Mouse (Mus musculus) midbrain, embryonic 16.5 days (tissue): ENCODE data around the gene Slc22a16. TPM values are rescaled to one million over a fixed set of nuclear protein-coding genes. Genes with fewer than 3 reads are reported as not detected.
"Not testable (repeated sequence)": the region's sequence is repeated elsewhere in the genome, so short reads cannot be mapped to it uniquely, and the experiment has no call there.

Source experiments
- ATAC-seq: fragments of 200-750 bp; cut with Nextera tagmentation; 2 replicates; pipeline ENCODE4 v1.8.0; 2017; ENCODE audit warnings: moderate TSS enrichment
- H3K27ac ChIP-seq: fragments of 300-500 bp; sonication (generic); 2 replicates; pipeline ENCODE4 v1.5.1; 2014; ENCODE audit warnings: mild to moderate bottlenecking, low read length, mixed read lengths
- H3K27me3 ChIP-seq: fragments of 300-500 bp; sonication (generic); 2 replicates; pipeline ENCODE4 v1.6.1; 2014; ENCODE audit warnings: low read depth, low read length, mixed read lengths; ENCODE audit not compliant: control insufficient read depth, insufficient read depth
- H3K36me3 ChIP-seq: fragments of 300-500 bp; sonication (generic); 2 replicates; pipeline ENCODE4 v1.6.1; 2014; ENCODE audit warnings: mild to moderate bottlenecking, low read length, moderate library complexity, mixed read lengths; ENCODE audit not compliant: control insufficient read depth, insufficient read depth
- H3K4me1 ChIP-seq: fragments of 300-500 bp; sonication (generic); 2 replicates; pipeline ENCODE4 v1.6.1; 2014; ENCODE audit warnings: mild to moderate bottlenecking, low read length, mixed read lengths; ENCODE audit not compliant: control insufficient read depth, insufficient read depth
- H3K4me2 ChIP-seq: fragments of 300-500 bp; sonication (generic); 2 replicates; pipeline ENCODE4 v1.6.1; 2014; ENCODE audit warnings: mild to moderate bottlenecking, low read length, mixed read lengths
- H3K4me3 ChIP-seq: fragments of 300-500 bp; sonication (generic); 2 replicates; pipeline ENCODE4 v1.5.1; 2014; ENCODE audit warnings: low read depth, mild to moderate bottlenecking, low read length, moderate library complexity, mixed read lengths
- H3K9ac ChIP-seq: fragments of 300-500 bp; sonication (generic); 2 replicates; pipeline ENCODE4 v1.6.1; 2014; ENCODE audit warnings: low read depth, low read length, mixed read lengths
- H3K9me3 ChIP-seq: fragments of 300-500 bp; sonication (generic); replicated peaks from 2 replicates; pipeline ENCODE4 v1.6.1; 2014; ENCODE audit warnings: mild to moderate bottlenecking, low read length, mixed read lengths; ENCODE audit not compliant: control insufficient read depth, poor library complexity, severe bottlenecking
- WGBS: fragments of 180-500 bp; shearing (Covaris S2); extraction: QIAGEN DNeasy Blood & Tissue Kit; methylation state at CpG from one replicate; pipeline ENCODE4 v1.1.7; 2014; 5-methylcytosine and 5-hydroxymethylcytosine counted together
- polyA plus RNA-seq: library from polyadenylated mRNA; unstranded; fragments of >200 nt; fragmentation: Nextera tagmentation; extraction: Ambion mirVana; gene quantifications from 2 replicates; pipeline ENCODE4 v1.2.1, GENCODE M21; 2015

Gene Slc22a16
- polyA plus RNA-seq, 1 experiment from 2014 or later = not detected

DNA sequence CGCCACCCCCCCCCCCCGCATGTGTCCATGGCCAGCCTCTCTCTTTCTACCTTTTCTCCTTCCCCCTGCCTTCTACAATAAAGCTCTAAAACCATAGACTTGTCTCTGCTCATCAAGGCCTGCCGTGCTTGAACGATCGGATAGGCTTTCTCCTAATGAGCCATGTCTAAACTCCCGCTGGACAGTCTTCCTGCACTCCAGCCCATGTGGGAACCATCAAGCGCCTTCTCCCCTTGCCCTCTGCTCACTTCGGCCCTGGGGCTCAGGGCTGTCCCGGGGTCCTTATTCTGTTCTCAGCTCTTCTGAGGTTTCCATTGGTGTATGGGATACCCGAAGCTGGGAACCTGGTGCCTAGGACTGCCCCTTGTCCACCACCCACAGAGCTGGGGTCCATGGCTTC is 41.5 kb upstream of the Slc22a16 start:
- ATAC-seq = no peak
- no peak overlapping the region for H3K9ac ChIP-seq
- H3K4me1 ChIP-seq = no peaks in the 10 kb centered on the region
- H3K9me3 ChIP-seq = no peaks in the 10 kb centered on the region; the same call in 1 of the 2 replicates
- no peak overlapping the region for H3K4me3 ChIP-seq
- H3K27me3 ChIP-seq = no peaks in the 10 kb centered on the region
- WGBS = 56% methylated on average over 8 of the region's 10 CpGs
- no peaks in the 10 kb centered on the region for H3K36me3 ChIP-seq
- no peak overlapping the region for H3K4me2 ChIP-seq
- no peak overlapping the region for H3K27ac ChIP-seq

DNA sequence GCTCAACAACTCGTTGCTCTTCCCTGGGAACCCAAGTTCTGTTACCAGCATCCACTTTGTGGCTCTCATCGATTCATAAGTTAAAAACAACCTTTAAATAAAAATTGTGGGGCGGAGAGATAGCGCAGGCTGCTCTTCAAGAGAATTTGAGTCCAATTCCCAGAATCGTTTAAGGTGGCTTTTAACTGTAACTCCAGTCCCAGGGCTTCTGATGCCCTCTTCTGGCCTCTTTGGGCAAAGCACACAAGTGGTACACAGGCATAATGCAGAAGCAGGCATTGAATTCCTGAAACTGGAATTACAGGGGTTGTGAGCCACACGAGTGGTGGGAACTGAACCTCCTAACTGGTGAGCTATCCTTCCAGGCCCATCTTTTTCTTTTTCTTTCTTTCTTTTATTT is 40.5 kb upstream of the Slc22a16 start:
- no peaks in the 10 kb centered on the region; the same call in 1 of the 2 replicates for H3K9me3 ChIP-seq
- H3K36me3 ChIP-seq = no peaks in the 10 kb centered on the region
- ATAC-seq = no peak
- 57% methylated on average over 6 of the region's 6 CpGs for WGBS
- no peak overlapping the region for H3K27ac ChIP-seq
- H3K9ac ChIP-seq = no peak overlapping the region
- no peaks in the 10 kb centered on the region for H3K27me3 ChIP-seq
- H3K4me3 ChIP-seq = no peak overlapping the region
- no peaks in the 10 kb centered on the region for H3K4me1 ChIP-seq
- H3K4me2 ChIP-seq = no peak overlapping the region

DNA sequence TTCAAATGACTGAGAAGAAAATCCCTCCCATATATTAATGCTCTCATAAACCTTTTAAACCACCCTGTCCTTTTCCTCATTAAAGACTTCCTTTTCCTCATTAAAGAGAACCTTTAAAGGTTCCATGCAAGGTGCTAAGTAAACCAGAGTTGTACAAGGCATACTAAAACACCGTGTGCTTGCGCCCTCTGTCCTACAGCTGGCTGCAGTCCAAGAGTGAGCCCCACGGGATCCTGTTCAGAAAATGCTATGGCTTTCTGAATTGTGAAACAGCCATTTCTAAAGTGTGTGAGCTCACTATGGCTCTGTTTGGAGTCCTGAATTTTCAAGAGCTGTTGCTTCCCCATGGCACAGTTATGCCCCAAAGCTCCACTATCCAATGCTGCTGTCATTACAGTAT is 39.5 kb upstream of the Slc22a16 start:
- no peaks in the 10 kb centered on the region for H3K36me3 ChIP-seq
- no peak for ATAC-seq
- H3K27me3 ChIP-seq = no peaks in the 10 kb centered on the region
- no peak overlapping the region for H3K4me3 ChIP-seq
- no peak overlapping the region for H3K9ac ChIP-seq
- no peaks in the 10 kb centered on the region for H3K4me1 ChIP-seq
- H3K4me2 ChIP-seq = no peak overlapping the region
- 67% methylated on average over 3 of the region's 3 CpGs for WGBS
- H3K27ac ChIP-seq = no peak overlapping the region
- no peaks in the 10 kb centered on the region; the same call in 1 of the 2 replicates for H3K9me3 ChIP-seq

DNA sequence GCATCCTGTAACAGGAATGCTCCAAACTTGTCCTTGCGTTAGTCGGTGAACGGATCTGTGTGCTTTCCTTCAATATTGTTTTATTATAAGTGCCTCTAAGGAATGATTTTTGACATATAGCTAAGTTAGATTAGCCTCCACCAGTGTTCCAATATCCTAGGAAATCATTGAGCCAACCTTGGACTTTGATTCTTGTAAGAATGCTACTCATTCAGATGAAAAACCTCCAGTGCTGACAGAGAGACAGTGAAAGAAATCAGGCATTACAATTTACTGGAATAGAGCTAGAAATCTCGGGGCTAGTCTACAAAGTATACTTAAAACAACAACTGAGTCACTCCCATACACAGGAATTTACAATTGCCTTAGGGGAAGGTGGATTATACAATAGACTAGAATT is 37.5 kb upstream of the Slc22a16 start:
- H3K4me3 ChIP-seq, ATAC-seq, H3K4me2 ChIP-seq, H3K27me3 ChIP-seq, H3K9me3 ChIP-seq, H3K36me3 ChIP-seq, H3K27ac ChIP-seq, H3K9ac ChIP-seq, H3K4me1 ChIP-seq: not testable (repeated sequence)
- 90% methylated on average over 4 of the region's 4 CpGs for WGBS

DNA sequence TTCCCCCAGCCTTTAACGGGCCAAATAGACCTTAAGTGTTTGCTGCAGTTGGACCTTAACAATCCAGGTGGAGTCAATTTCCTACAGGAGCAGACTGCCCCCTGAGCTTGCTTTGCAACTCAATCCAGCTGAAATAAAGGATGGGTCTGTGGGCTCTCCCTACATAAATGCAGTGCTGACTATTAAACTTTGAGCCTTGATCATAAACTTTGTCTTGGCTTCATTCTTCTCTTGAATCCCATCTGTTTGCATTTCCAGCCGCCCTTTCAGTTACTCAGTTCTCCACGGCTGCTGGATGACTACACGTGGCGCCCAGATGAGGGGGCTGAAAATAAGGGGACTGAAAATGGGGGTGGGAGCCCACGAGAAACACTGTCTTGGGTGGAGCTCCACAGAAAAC is 28.8 kb upstream of the Slc22a16 start:
- H3K9ac ChIP-seq = no peak overlapping the region
- H3K27me3 ChIP-seq = no peaks in the 10 kb centered on the region
- H3K27ac ChIP-seq = no peak overlapping the region
- H3K4me1 ChIP-seq = no peaks in the 10 kb centered on the region
- 0 out of 2 replicates have a peak, but pooled peaks cover 2% of the 10 kb centered on the region for H3K9me3 ChIP-seq
- 85% methylated on average over 6 of the region's 6 CpGs for WGBS
- no peak overlapping the region for H3K4me2 ChIP-seq
- no peak for ATAC-seq
- H3K4me3 ChIP-seq = no peak overlapping the region
- no peaks in the 10 kb centered on the region for H3K36me3 ChIP-seq

DNA sequence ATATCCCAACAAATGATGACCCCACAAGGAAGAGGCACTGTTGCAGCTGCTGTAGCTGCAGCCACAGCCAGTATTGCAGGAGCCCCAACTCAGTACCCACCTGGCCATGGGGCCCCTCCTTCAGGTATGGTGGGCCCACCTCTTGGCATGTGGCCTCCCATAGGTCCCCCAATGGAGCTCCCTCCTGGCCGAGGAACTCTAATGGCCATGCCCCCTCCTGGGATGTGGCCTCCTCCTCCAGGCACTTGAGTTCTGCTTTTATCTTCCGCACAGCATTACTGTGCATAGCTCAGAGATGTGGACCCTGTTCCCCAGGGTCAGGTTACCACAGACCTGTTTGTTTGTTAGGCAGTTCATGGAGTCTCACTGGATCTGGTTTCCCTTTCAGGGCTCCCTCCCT is 20.8 kb upstream of the Slc22a16 start:
- no peak overlapping the region for H3K9ac ChIP-seq
- H3K36me3 ChIP-seq = no peaks in the 10 kb centered on the region
- no peaks in the 10 kb centered on the region for H3K27me3 ChIP-seq
- H3K27ac ChIP-seq = no peak overlapping the region
- H3K4me3 ChIP-seq = no peak overlapping the region
- H3K4me1 ChIP-seq = no peaks in the 10 kb centered on the region
- no peak overlapping the region for H3K4me2 ChIP-seq
- 87% methylated on average over 2 of the region's 2 CpGs for WGBS
- ATAC-seq = no peak
- 0 out of 2 replicates have a peak, but pooled peaks cover under 1% of the 10 kb centered on the region for H3K9me3 ChIP-seq

DNA sequence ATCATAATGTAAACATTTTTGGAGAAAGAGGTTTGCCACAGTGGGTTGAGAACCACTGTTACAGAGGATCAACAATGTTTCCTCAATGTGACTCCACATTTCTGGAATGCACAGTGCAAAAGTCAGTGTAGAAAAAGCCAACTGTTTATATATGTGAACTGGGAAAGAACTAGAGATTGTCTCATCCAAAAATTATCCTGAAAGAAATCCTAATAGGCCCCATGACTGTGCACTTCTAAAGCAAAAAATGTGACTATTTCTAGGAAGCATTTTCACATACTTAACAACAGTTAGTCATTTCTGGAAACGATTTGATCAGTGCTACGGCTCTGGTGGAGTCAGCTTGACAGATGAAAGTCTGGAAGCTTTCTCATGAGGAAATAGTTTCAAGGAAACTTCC is 18.3 kb upstream of the Slc22a16 start:
- H3K4me2 ChIP-seq = no peak overlapping the region
- H3K9me3 ChIP-seq = no peaks in the 10 kb centered on the region
- no peaks in the 10 kb centered on the region for H3K27me3 ChIP-seq
- no peaks in the 10 kb centered on the region for H3K4me1 ChIP-seq
- no peak for ATAC-seq
- H3K9ac ChIP-seq = no peak overlapping the region
- H3K36me3 ChIP-seq = no peaks in the 10 kb centered on the region
- WGBS = 79% methylated on average over 2 of the region's 2 CpGs
- no peak overlapping the region for H3K27ac ChIP-seq
- no peak overlapping the region for H3K4me3 ChIP-seq

DNA sequence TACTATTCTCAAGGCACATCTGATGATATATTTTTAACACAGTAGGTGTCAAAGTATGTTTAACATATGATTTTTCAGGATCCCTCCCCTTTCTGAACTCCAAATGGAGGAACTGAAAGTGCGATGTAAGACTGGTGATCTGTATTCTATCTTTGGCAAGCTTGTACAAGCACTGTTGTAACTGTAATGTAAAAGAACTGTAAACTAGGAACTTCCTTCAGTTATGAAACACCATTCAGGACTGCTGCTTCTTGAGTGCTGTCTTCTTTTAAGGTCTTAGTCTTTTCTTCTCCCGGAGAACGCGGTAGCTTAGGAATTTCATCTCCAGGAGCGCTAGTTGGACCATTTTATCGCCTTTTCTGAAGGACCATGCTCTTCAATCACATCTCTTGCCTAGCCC is 4.4 kb upstream of the Slc22a16 start:
- not testable (repeated sequence) for H3K9me3 ChIP-seq, H3K4me3 ChIP-seq, H3K36me3 ChIP-seq, H3K9ac ChIP-seq, H3K27me3 ChIP-seq, ATAC-seq, H3K4me2 ChIP-seq, H3K27ac ChIP-seq, H3K4me1 ChIP-seq
- WGBS = 95% methylated on average over 6 of the region's 6 CpGs

DNA sequence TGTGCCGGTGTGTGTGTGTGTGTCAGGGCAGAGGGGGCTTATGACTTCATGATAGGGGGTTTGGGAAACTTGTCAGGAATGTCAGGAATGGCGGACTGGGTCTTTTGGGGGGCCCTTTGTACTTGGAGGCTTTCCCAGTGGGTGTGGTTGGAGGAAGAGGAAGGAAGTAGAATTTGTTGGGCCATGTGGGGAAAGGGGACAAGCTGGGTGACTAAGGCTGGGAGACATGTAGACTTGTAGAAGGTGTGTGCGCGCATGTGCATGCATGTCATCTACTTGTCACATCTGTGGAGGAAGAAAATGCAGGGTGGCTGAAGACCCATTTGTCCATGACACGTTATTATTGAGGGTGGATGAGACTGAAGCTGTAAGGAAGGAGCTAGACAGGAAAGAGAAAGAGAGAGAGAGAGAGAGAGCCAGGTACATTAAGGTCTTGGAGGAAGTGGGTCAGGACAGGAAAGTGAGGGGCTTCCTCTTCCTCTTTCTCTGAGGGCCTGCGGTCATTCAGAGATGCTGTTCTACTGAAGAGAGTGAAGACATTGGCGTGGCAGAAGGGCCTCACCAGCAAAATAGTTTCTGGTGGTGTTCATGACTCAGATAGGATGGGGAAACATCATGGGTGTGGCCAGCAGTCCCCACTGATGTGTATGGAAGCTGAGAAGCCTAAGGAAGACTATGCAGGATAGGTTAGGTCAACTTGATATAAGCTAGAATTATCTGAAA is 5.9 kb downstream of the Slc22a16 start:
- no peak overlapping the region for H3K27ac ChIP-seq
- WGBS = 85% methylated on average over 7 of the region's 7 CpGs
- H3K27me3 ChIP-seq = no peaks in the 10 kb centered on the region
- no peak for ATAC-seq
- no peak overlapping the region for H3K4me2 ChIP-seq
- H3K4me1 ChIP-seq = no peaks in the 10 kb centered on the region
- H3K9ac ChIP-seq = no peak overlapping the region
- no peaks in the 10 kb centered on the region for H3K36me3 ChIP-seq
- H3K9me3 ChIP-seq = no peaks in the 10 kb centered on the region
- H3K4me3 ChIP-seq = no peak overlapping the region
